Mouse (Mus musculus) heart, adult 8-10 months (tissue): ENCODE measurements at regions not wholly inside any gene's neighbourhood (a gene's known extent, or its start where the extent isn't known, plus 50 kb on each side); places are given as distances from the start of the nearest gene placed in this dataset.

Source experiments
- DNase-seq: peaks from one replicate; pipeline ENCODE4 v3.0.0; 2022; ENCODE audit warnings: low spot score

DNA sequence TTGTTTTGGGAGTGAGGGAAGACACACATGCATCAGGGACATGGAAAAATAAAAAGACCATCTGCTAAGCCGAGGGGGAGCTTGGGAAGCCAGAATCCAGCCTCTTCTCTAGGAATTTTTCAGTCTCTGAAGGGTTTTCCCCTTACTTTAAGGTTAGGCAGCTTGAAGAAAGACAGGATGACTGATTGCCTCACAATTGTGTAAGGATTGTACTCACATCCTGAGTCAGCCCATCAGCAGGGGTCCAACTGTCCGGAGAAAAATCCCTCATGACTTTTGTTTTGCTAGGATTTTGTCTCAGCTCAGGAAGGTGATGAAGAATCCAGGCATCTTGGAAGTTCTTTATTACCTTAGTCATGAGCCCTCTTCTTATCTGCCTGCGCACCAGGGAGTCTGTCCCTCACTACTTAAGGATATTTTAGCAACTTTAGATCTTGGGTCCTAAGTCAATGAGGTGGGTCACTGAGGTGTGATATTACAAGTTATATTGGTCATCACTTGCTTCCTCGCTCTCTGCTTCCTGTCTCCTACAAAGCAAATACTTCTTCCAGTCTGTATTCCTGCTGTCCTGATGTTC, 65.8 kb upstream of the Bmp2k start:
- DNase-seq = no peak

DNA sequence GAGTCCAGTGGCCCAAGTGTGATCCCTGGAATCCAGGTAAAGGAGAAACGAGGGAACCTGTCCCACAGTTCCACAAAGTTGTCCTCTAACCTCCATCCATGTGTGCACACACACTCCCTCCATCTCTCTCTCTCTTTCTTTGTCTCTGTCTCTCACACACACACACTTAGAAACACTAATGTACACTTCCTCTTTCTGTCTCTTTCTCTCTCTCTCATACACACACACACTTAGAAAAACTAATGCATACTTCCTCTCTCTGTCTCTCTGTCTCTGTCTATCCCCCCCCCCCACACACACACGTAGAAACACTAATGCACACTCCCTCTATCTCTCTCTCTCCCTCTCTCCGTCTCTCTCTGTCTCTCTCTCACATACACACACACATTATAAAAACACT, 61.2 kb upstream of the Bmp2k start:
- no peak for DNase-seq

DNA sequence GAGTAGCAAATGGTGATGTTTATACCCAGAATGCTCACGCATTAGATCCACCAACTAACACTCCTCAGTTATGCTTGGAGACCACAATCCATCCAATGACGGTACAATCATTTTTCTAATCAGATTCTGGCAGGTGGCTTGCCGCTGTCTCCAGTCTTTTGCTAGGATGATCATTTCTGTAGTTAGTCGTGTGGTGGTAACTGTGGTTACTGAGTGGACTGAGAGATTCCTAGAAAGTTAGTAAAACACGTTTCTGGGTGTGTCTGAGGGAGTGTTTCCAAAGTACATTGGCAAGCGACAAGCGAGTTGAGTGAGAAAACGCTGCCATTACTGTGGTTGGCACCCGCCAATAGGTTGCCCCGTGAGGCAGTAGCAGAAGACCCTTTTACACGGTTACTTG, 58.8 kb upstream of the Bmp2k start:
- DNase-seq = no peak

- no peak for DNase-seq
These were observed 58.2 kb upstream of the Bmp2k start for GRCm38 (mm10) chr5:96939273-96939672.

DNA sequence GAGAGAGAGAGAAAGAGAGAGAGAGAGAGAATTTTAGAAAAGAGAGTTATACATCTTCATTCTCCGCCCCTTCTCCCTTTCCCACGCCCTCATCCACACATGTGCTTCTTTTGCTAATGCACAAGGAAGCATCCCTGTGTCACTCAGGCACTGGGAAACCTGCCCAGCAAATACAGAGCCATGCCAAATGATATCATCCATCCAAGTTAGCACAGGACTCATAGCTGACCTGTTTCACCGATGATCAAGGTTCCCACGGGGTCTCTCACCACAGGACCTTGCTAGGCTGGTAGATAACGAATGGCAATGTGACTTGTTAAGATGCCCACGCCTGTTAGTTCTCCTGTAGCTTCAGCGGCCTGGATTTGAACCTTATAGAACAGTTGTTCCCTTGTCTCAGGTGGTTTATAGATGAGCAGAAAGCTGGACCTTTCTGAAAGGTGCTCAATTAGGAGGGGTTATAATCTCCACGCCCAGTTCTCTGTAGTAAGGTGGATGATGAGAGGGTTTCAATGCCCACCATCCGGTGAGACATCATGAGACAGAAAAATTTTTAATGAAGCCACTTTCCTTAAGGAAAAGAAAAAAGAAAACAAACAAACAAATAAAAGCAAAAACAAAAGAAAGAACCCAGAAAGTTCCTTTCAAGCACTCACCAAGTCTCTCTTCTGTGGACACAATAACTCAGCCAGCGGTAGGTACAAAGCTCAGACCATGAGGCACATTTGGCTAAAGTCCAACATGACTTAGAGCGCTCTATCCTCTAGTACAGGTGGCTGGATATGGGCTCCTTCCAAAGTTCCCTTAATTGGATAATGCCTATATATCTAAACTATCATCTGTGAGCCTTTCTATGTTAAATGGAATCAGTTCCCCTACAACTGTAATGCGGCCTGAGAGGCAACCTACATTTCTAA, 57.1 kb upstream of the Bmp2k start:
- peak; percentile 47 for DNase-seq

- DNase-seq = no peak
These were observed 56.4 kb upstream of the Bmp2k start for GRCm38 (mm10) chr5:96941087-96941468.

- no peak for DNase-seq
These were observed 56.0 kb upstream of the Bmp2k start for GRCm38 (mm10) chr5:96941518-96941917.
